In the genomic region with DNA sequence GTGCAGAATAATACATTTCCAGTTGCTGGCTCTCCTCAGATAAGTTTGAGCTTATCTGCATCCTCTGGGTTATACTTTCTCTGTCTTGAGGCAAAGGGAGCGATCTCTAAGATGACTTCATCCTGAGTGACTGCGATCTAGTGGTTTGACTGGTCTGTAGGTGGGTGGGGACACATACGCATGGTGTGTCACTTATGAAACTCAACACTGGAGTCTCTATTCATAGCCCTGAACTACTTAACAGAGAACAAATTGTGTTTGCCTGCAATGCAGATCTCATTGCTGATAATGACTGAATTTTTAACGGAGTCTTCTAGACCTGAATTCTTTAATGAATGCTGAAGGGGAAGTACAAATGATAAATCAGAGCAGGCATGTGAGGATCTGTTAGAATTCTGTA, we compare ENCODE assay signal across 18 mouse cellular contexts.
A peak's percentile ranks its signal among the peaks of the same experiment; 100 is the strongest.
DNase-seq lines count a peak whose midpoint lies in the region; ATAC-seq and TF ChIP-seq lines count a peak whose summit lies in the region.
"Had no signal": no experiment of that assay in that cellular context is flagged by ENCODE, and none has a peak within 500 bp of the region (broad histone marks: within the 10 kb centered on the region; RNA-seq: fewer than 3 reads in every experiment).

No protein-coding gene starts in this region.

- 0 out of 2 replicates have a peak, but pooled peaks cover 6% of the 10 kb centered on the region for H3K4me1 ChIP-seq in embryonic facial prominence, embryonic 14.5 days (ENCODE audit: control insufficient read depth, insufficient read depth, low read length)
- H3K4me1 ChIP-seq in embryonic facial prominence, embryonic 10.5 days = peaks cover 37% of the 10 kb centered on the region
- H3K4me1 ChIP-seq in liver, postnatal 0 days (ENCODE audit: insufficient read depth) = no peaks in the 10 kb centered on the region

- TF ChIP-seq EP300 in liver, postnatal 0 days (IDR thresholded peaks at IDR 0.05; ENCODE audit: low read depth) = no peak

- H3ac ChIP-seq in myocyte (ENCODE audit: control insufficient read depth, insufficient read length) = no peak overlapping the region

- H3K4me3 ChIP-seq in embryonic facial prominence, embryonic 14.5 days (ENCODE audit: low read depth, low read length) = no peak overlapping the region
- no peak overlapping the region for H3K4me3 ChIP-seq in embryonic facial prominence, embryonic 10.5 days
- H3K4me3 ChIP-seq in myocyte = no peak overlapping the region
- no peak overlapping the region for H3K4me3 ChIP-seq in liver, postnatal 0 days (ENCODE audit: low read depth, low read length)
- H3K4me3 ChIP-seq: forebrain, embryonic 13.5 days; gastrocnemius, adult 2 months; heart, embryonic 13.5 days; hindbrain, embryonic 13.5 days had no signal

- ATAC-seq in embryonic facial prominence, embryonic 14.5 days (ENCODE audit: low read depth) = 0 out of 2 replicates have a peak, but pooled peaks have one; percentile 50
- no peak for ATAC-seq in liver, postnatal 0 days
- ATAC-seq: forebrain, embryonic 13.5 days; hindbrain, postnatal 0 days; Patski had no signal

- H3K36me3 ChIP-seq in embryonic facial prominence, embryonic 14.5 days (ENCODE audit: control insufficient read depth, insufficient read depth, low read length) = no peaks in the 10 kb centered on the region
- H3K36me3 ChIP-seq in embryonic facial prominence, embryonic 10.5 days (replicated peaks) = no peaks in the 10 kb centered on the region
- H3K36me3 ChIP-seq in myocyte (ENCODE audit: control insufficient read depth, insufficient read depth) = no peaks in the 10 kb centered on the region
- no peaks in the 10 kb centered on the region for H3K36me3 ChIP-seq in liver, postnatal 0 days (replicated peaks; ENCODE audit: insufficient read depth, low read length)
- H3K36me3 ChIP-seq: heart, embryonic 13.5 days; hindbrain, embryonic 13.5 days had no signal

- H3K9me3 ChIP-seq in embryonic facial prominence, embryonic 14.5 days (ENCODE audit: control insufficient read depth, low read length) = no peaks in the 10 kb centered on the region
- H3K9me3 ChIP-seq in embryonic facial prominence, embryonic 10.5 days = no peaks in the 10 kb centered on the region
- H3K9me3 ChIP-seq in liver, postnatal 0 days (ENCODE audit: low read length) = no peaks in the 10 kb centered on the region
- H3K9me3 ChIP-seq: forebrain, embryonic 13.5 days; heart, embryonic 13.5 days; hindbrain, embryonic 13.5 days had no signal

- no peak overlapping the region for H3K27ac ChIP-seq in embryonic facial prominence, embryonic 14.5 days (replicated peaks; ENCODE audit: low read depth, low read length)
- no peak overlapping the region for H3K27ac ChIP-seq in embryonic facial prominence, embryonic 10.5 days (replicated peaks)
- no peak overlapping the region for H3K27ac ChIP-seq in liver, postnatal 0 days (ENCODE audit: low read depth)
- H3K27ac ChIP-seq: forebrain, embryonic 13.5 days; gastrocnemius, adult 2 months; heart, embryonic 13.5 days; hindbrain, embryonic 13.5 days; hindbrain, postnatal 0 days had no signal

- H3K4me2 ChIP-seq in embryonic facial prominence, embryonic 14.5 days (ENCODE audit: low read depth, low read length) = no peak overlapping the region
- H3K4me2 ChIP-seq in myocyte (ENCODE audit: low read depth) = peak overlapping the region; percentile 43
- no peak overlapping the region for H3K4me2 ChIP-seq in liver, postnatal 0 days (ENCODE audit: low read depth, low read length)
- H3K4me2 ChIP-seq: forebrain, embryonic 13.5 days; heart, embryonic 13.5 days; hindbrain, embryonic 13.5 days had no signal

- no peaks in the 10 kb centered on the region for H3K27me3 ChIP-seq in embryonic facial prominence, embryonic 14.5 days (replicated peaks; ENCODE audit: control insufficient read depth, insufficient read depth, low read length)
- 0 out of 2 replicates have a peak, but pooled peaks cover 3% of the 10 kb centered on the region for H3K27me3 ChIP-seq in embryonic facial prominence, embryonic 10.5 days (replicated peaks; ENCODE audit: low read depth, poor library complexity, severe bottlenecking)
- no peaks in the 10 kb centered on the region for H3K27me3 ChIP-seq in myocyte (ENCODE audit: control insufficient read depth, insufficient read depth, insufficient read length)
- no peaks in the 10 kb centered on the region for H3K27me3 ChIP-seq in liver, postnatal 0 days (ENCODE audit: insufficient read depth, low read length)
- H3K27me3 ChIP-seq: forebrain, embryonic 13.5 days; heart, embryonic 13.5 days; hindbrain, embryonic 13.5 days; Patski had no signal

- intact Hi-C loops in heart, postnatal 14 days (cut with DNase I) = no loop called here

- DNase-seq in embryonic facial prominence, embryonic 14.5 days (ENCODE audit: low spot score) = peak; percentile 56
- DNase-seq in embryonic facial prominence, embryonic 10.5 days (ENCODE audit: low spot score) = no peak
- peak; percentile 41 for DNase-seq in layer of hippocampus, adult 9-11 months
- DNase-seq in layer of hippocampus, adult 8-10 months (ENCODE audit: low spot score in 2 of 2) = no peak
- peak; percentile 35 for DNase-seq in 416B (ENCODE audit: low read depth)
- DNase-seq in heart, postnatal 14 days = no peak
- DNase-seq in liver, postnatal 0 days = no peak
- DNase-seq: adrenal gland, adult 2 months; adrenal gland, postnatal 25 days; cerebellum, adult 2 months; gastrocnemius, adult 2 months; gastrocnemius, postnatal 25 days had no signal

- no peak for TF ChIP-seq CTCF in liver, postnatal 0 days (IDR thresholded peaks at IDR 0.05; ENCODE audit: low read depth)

- no peak for TF ChIP-seq POLR2A in myocyte (IDR thresholded peaks at IDR 0.05; ENCODE audit: insufficient read length, low read depth)

- no peaks in the 10 kb centered on the region for H3K79me2 ChIP-seq in myocyte (ENCODE audit: control insufficient read depth, insufficient read depth)

- no peak overlapping the region for H3K9ac ChIP-seq in embryonic facial prominence, embryonic 14.5 days (ENCODE audit: low read depth, low read length)
- no peak overlapping the region for H3K9ac ChIP-seq in liver, postnatal 0 days (replicated peaks)
- H3K9ac ChIP-seq: forebrain, embryonic 13.5 days; heart, embryonic 13.5 days; hindbrain, embryonic 13.5 days had no signal

- WGBS in embryonic facial prominence, embryonic 14.5 days = 70% methylated on average over 4 of the region's 4 CpGs
- whole genome bisulfite sequencing in embryonic facial prominence, embryonic 10.5 days = 89% methylated on average over 4 of the region's 4 CpGs
- WGBS in liver, postnatal 0 days (ENCODE audit: insufficient replicate concordance) = 69% methylated on average over 4 of the region's 4 CpGs

TF ChIP-seq in myocyte, 11 proteins besides CTCF, POLR2A, EP300 and RAD21:
- no peak for TF ChIP-seq REST (IDR thresholded peaks at IDR 0.05; ENCODE audit: insufficient read depth, insufficient read length)

Comparison
In these comparisons a context has a peak if more than half of its experiments do, and no peak if none do; other contexts are left out.
1. DNase-seq: peak in embryonic facial prominence, embryonic 14.5 days (single experiment), layer of hippocampus, adult 9-11 months (single experiment) and 416B (single experiment); none in embryonic facial prominence, embryonic 10.5 days (single experiment), layer of hippocampus, adult 8-10 months (0 of 2), heart, postnatal 14 days (0 of 2) and liver, postnatal 0 days (single experiment).